Mouse (Mus musculus) urinary bladder, postnatal 14 days (tissue): ENCODE results near the gene Med13.
"Not testable (repeated sequence)": the region's sequence is repeated elsewhere in the genome, so short reads cannot be mapped to it uniquely, and the experiment has no call there.

Experiments
- DNase-seq: peaks from one replicate; pipeline ENCODE4 v3.0.0; 2021; ENCODE audit warnings: low spot score

The Med13 gene

DNA sequence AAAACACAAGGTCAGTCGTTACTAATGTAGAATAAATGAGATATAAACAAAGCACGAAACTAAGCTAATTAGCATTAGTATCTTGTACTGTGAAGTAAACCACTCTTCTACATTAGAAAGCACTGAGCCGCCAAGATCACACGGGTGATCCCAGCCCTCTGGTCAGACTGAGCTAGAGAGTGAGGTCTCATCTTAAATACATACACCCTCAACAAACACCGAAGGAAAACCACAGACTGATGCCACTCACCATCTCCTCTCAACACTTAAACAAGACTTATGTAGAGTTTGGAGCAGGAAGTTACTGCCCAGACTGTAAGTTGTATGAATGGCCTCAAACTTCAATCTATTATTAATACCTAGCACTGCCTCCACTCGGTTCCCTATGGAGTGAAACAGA, 47.1 kb downstream of the Med13 start:
- DNase-seq, result no peak

DNA sequence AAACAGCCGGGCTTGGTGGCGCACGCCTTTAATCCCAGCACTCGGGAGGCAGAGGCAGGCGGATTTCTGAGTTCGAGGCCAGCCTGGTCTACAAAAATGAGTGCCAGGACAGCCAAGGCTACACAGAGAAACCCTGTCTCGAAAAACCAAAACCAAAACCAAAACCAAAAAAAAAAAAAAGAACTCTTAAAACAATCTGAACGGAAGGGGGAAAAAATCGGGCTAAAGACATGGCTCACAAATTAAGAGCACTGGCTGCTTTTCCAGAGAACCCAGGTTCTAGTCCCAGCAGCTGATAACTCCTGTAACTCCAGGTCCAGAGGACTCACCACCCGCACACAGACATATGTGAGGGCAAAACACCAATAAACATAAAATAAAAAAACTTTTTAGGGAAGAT, 65.2 kb downstream of the Med13 start:
- not testable (repeated sequence) for DNase-seq

DNA sequence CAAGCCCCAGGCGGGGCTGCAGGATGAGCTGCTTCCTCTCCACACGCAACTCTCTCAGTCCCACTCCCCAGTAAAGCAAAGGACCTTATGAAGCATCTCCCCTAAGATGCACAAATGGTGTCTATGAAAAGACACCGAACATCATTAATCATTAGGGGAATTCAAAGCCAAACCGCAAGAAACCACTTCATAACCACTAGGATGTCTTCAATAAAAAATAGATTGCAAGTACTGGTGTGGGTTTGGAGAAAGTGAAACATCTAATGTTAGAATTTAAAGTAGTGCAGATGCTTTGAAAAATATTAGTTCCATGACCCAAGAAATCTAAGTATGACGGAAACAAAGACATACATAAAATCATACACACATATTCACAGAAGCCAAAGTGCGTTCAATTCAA, 65.7 kb downstream of the Med13 start:
- no peak for DNase-seq

DNA sequence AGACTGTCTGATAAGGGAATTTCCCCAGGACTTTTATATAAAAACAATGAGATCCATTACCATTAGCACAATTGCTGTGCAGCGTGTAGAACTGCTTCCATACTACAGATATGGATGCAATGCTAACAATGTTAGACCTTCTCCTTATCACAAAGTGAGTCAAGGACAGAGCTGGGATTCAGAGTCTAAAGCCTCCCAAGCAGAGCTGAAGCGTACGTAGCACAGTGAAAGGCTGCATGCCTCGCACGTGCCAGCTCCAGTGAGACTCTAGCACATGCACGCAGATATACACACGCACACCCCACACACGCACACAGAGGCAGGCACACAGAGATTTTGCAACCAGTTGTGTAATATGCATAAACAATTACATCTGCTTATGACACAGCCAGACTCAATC, 71.7 kb downstream of the Med13 start:
- DNase-seq, result no peak

DNA sequence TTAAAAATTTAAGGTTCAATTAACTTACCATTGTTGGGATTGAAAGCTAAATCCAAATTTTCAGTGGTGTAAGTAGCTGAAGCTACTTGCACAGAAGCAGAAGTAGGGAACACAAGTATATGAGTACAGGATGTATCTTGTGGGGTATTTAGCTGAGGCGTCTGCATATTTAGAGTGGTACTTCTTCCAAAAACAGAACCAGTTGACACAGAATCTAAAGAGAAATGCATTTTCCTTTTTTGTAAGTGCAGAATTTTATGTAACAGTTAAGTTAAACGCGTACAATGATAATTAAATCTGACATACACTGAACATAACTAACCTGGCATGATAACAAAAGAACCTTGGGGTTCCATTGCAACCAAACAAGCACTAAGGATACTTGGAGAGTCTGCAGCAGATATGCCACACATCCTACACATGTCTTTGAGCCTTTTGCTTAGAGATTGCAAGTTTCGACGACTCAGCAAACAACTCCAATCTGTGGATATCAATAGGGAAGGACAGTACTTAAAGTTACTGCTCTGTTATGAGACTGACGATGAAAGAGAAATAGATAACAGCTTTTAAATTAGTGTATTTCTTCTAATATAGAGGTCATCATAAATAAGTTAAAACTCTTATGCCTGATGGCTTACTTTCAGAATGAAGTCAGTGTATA, 78.8 kb downstream of the Med13 start:
- DNase-seq, result no peak

DNA sequence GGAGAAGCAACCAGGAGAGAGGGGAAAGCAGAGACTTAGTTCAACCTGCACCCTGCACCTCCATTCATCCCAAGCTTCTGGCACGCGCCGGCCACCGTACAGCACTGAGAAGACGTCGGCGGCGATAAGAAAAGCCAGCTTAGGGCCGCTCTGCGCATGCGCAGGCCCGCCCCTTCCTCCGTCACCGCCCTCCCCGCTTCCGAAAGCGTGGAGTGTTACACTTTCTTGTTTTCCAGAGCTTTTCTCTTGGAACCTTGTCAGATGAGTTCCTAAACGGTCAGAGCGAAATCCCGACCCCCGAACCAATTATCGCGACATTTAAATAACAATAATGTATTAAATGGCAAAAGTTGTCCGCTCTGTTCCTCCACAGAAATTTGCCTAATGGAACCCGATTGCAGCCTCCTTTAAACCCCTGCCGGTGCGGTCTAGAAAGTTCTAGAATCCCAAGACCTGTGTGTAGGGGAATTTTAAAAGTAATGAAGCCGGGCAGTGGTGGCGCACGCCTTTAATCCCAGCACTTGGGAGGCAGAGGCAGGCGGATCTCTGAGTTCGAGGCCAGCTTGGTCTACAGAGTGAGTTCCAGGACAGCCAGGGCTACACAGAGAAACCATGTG, 99.8 kb downstream of the Med13 start, which contains the start of gene Ints2:
Gene Ints2 (minus strand): TSS at position 116 of the 617 bp plus-strand sequence.
- peak; percentile 95 for DNase-seq

DNA sequence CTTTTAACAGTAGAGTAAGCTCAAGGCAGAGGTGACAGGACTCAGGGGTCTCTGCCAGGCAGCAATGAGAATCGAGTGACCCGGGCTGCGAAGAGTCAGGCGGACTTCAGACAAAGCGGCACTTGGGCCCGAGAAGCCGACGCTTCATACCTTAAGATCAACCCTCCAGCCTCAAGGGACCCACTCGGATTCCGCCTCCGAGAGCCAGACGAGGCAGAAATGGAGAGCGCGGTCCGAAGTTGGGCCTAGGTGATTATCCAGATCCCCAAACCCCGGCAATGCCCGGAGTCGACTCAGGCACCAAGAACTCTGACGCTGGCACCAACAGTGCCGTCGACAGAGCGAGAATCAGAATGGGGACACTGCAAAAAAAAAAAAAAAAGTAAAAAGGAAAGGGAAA, 100.3 kb downstream of the Med13 start:
- no peak for DNase-seq

DNA sequence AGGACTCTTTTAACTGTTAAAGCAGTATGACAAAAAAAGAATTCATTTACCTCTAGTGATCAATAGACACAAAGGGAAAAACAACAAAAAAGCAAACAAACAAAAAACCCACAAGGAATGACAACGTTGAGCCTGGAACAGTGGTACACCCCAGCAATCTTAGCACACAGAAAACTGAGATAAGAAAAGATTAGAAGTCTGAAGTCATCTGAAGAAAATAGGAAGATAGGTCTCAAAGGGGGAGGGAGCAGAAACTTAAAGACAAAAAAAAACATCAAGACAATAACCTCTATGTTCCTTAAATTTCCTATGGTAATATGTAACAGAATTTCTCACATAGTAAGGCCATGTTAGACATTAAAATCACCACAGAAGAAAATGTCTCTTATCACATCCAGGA, 104.1 kb downstream of the Med13 start:
- no peak for DNase-seq

DNA sequence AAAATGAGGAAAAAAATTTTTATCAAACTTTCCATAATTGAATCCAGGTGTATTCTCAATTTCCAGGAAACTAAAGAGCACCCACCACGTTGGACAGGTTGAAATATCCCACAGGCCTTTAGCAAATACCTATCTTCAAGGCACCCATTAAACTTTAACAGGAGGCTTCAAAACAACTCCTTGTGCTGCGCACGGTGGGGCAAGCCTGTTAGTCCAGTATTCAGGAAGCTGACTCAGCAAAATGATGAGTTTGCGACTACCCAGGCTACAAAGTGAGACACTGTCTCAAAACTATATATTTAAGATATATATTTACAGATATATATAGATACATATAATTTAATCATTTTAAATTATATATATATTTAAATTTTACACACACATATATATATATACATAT, 125.0 kb downstream of the Med13 start:
- DNase-seq, result no peak

DNA sequence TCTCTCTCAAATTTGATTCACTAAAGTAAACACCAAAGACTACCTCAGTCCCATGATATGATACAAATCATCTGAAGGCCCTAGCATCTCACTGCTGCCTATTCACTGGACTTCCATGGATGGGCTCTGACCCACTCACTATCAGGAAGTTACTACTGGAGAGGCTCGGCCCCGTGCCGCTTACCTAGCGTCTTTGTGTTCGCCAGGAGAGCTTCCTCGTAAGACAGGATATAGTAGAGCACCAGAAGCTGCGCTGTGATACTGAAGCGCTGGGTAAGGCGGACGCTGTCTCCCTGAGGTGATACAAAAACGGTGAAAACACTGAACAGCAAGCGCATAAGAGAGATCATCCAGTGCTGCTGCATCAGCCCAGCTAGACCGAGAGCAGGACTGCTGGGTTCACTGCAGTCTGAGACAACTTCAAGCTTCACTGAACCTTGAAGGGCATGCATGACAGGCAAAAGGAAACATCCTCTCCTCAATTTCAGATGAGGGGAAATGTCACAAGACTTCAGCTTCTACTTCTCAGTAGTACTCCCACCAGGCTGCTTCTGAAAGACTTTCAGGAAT, 125.5 kb downstream of the Med13 start:
- no peak for DNase-seq

DNA sequence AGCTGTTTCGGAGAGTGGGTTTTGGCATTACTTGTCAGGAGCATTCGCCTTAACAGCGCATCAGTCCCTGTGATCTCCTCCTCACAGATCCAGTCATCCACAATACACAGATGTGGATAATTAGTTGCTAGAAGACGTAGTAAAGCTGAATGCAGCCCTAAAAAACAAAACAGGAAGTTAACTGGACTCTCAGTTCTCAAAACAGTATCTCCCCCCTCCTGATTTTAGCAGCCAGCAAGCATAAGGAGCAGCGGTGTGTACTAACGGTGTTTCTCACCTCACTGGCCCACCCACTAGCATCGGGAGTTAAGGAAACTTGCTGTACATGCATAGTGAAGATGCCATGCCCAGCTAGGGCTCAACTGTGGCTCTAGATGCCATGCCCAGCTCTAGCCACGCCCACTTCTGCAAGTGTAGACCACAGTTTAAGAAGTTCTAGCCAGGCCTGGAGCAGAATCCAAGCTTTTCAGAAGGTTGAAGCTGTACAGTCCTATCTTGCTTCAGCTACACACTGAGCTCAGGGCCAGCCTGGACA, 130.7 kb downstream of the Med13 start:
- no peak for DNase-seq

DNA sequence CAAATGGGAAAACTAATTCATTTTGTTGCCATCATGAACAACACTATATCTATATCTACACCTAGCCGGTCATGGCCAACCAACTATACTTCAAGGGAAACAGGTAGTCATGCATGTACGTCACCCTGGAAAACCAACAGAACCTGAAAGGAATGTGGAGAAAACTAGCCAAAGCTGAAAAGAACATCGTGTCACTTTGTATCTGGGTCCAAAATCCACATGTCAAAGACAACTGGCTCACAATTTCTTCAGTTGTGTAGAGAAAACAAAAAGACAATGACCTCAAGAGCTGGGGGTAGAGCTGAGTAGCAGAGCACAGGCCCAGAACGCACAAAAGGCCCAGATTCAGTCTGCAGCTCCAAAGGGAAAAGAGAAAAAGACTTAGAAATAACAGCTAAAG, 131.6 kb downstream of the Med13 start:
- DNase-seq, result no peak
